Mouse (Mus musculus): ENCODE results near the gene Ninj1.

The Ninj1 gene

DNA sequence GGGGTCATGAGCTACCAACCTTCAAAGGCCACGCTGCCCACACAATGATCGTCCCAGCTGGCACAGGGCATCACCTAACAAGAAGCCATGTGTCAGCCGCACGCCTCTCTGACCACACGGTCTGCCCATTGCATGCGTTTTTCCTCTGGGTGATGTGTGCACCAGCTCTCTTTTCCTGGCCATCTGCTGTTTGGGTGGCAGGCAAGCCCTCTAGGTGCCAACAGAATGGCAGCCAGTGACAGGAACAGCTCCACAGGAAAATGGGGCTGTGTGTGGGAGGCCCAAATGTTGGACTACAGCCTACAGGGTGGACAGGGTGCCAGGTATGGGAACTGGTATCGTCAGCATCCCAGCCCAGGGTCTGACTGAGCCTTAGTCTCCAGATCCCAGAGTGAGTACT is 14.9 kb upstream of the Ninj1 start:
- no peak for DNase-seq (ENCODE audit: low read depth)

DNA sequence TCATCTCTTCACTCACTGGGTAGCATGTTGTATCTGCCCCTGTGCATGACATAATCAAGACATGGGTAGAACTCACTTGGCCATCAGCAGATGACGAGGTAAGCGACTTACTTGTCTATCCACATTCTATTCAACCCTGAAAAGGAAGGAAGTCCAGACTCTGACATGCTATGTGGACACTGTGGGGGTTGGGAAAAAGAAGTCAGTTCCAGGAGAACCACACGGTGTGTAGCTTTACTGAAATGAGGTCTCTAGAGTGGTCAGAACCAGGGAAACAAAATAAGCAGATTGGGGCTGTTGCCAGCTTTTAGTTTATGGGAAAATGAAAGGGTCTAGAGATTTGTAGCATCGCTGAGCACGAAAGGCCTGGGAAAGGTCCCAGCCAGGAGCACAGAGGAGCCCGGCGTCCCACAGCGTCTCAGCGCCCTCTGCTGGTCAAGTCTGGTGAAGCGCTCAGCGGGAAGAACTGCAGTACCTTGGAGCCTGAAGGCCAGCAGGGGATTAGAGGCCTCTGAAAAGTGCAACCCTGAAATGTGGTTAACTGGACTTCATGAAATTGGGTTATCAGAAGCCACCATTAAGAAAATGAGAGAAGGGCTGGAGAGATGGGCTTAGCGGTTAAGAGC is 14.2 kb upstream of the Ninj1 start:
- peak; percentile 83 for DNase-seq (ENCODE audit: low read depth)

DNA sequence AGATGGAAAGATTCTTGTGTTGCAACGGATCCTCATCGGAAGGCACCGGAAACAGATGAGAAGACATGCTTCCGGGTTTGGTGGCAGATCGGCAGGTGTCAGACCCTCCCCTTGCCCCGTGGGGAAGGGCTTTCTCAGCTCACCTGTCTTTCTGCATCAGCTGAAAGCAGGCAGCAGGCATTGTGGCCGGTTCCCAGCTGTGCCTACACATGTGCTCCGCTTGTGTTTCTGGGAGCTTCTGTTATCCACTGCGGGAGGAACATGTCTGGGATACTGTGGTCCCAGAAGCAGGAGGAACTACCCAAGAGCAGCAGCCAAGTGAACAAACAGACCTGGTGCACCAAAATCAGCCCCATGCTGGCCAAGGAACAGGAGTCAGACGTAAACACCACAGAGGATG is 11.8 kb upstream of the Ninj1 start:
- DNase-seq (ENCODE audit: low read depth), result no peak

DNA sequence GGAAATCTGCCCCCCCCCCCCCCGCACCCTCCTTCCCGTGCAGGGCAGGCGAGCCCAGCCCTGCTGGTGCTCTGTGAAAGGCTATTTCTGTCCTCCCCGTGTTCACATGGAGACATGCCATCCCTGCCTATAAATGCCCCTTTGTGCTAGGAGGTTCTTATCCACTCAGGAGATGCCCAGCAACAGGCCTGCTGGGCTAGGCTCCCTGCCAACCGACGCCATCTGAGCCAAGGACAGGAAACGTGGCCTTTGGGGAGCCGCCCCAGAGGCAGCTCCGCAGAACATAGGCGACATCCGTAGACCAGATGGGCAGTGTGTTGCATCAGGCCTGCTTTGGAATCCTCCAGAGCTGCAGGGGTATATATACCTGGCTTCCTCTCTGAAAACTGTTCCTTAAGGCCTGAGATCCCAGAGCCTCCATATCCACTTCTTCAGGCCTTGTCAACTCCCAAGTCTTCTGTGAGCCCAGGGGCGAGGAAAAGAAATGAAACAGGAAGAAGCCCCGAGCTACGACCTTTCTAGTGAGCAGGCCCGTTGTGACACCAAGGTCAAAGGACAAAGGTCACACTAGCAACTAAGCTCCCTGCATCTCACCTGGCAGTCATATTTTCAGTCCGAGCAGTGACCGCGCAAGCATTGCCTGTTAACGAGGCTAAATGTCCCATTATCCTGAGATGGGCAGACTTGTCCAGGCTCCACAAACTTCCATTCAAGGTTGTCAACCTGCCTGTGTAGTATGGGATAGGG is 8.3 kb upstream of the Ninj1 start:
- DNase-seq (ENCODE audit: low read depth), result no peak

DNA sequence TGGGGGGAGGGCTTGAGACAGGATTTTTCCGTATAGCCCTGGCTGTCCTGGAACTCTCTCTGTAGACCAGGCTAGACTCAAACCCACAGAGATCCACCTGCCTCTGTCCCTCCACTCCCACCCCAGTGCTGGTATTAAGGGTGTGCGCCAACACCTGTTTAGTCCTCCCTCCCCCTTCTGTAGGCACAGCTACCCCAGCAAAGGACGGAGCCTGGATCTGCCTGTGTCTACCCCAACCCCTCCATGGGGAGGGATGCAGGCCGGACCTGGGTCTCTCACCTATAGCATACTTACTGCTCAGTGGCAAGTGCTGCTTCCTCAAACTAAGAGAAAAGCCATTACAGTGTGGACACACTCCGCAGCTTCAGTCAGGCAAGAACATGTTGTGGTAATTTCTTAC is 7.0 kb upstream of the Ninj1 start:
- DNase-seq (ENCODE audit: low read depth), result no peak

DNA sequence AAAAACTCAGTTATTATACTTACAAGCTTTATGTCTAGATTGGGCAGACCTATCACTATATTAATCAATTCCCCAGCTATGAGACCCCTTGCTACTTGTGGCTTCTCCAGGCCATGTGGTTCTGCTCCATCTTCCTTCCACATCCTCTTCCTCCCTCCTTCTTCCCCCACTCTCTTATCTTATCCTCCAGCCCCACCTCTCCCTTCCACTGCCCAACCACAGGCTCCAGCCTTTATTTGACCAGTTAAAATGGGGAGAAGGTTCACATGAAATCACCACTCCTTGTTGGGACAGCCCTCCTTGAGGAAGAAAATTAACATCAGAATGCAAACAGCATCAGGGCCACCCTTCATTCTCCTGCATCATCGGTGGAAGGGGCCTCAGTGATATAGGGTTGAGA is 6.6 kb upstream of the Ninj1 start:
- DNase-seq (ENCODE audit: low read depth), result no peak

DNA sequence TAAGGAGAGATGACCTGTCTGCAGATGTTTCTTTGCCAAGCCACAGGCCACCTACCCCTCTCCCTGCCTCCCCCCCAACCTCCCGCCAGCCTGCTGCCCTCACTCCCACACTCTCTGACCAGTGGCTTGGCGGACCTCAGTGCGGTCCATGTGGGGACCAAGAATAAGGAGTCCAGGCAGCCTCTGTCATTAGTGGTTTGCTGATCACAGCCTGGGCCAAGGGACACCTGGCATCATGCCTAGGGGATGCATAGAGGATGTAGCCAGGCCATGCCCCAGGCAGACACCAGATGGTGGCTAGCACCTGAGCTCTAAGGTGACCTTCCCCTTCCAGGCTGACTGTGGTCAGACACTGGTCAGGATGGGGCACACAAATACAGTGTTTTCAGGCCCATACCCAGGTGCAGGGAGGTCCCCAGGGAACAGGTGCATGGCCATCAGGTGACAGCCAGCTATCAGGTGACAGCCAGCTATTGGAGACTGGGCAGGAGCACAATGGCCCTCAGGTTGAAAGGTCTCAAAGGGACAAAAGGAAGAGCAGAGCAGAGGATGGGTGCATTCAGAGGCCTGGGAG is 5.8 kb upstream of the Ninj1 start:
- DNase-seq (ENCODE audit: low read depth), result no peak

DNA sequence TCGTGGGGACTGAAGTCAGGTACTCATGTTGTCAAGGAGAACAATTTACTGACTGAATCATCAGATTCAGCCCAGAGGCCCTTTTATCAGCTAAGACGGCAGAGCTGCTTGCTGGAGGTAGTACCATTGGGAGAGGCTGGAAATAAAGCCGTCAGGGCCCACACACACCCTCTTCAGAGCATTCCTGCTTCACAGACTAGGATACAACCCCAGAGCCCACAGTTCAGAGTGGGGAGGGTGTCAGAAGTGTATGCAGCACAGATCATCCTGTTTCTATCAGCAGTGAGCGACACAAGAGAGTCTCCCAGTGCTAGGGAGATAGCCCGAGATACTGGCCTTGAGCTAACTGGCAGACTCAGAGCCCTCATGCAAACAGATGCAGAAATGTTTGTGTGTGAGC is 4.1 kb upstream of the Ninj1 start:
- no peak for DNase-seq (ENCODE audit: low read depth)

DNA sequence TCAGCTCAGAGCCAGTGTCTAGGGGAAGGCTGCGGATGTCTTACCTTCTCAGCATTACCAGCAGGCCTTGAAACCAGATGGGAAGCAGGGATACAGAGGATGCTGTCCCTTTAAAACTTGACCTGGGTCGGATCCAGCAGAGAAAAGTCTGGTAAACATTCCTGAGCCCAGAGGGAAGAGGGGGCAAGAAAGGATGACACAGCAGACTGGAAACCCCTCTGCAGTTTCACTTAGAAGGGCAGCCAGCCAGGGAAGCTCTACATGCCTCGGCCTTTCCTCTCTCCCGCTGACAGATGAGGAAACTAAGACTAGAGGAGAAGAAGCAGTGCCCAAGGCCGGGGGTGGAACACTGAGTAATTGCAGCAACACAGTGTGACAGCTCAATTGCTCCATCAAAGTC is 3.6 kb upstream of the Ninj1 start:
- DNase-seq (ENCODE audit: low read depth), result no peak

DNA sequence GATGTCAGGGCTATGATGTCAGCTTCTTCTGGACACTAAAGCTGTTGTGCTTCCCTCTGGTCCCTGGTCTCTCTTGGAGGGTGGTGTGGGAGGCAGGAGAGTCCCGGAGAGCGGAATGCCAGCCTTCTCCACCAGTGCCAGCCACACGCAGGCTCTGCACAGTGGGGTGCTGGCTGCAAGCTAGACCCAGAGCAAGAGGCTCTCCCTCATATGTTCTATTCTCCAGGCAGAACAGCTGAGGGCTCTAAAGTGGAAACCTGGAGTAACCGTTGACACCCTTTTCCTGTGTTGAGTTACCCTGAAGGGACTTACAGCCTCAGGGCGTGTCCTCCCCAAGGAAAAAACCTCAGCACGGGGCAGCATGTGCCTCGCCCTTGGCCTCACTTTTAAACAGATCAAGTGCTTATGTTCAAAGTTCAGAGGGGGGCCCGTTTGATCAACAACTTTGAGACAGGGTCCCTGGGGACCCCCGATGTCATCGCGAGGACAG is 442 bp upstream of the Ninj1 start:
- DNase-seq (ENCODE audit: low read depth), result no peak

DNA sequence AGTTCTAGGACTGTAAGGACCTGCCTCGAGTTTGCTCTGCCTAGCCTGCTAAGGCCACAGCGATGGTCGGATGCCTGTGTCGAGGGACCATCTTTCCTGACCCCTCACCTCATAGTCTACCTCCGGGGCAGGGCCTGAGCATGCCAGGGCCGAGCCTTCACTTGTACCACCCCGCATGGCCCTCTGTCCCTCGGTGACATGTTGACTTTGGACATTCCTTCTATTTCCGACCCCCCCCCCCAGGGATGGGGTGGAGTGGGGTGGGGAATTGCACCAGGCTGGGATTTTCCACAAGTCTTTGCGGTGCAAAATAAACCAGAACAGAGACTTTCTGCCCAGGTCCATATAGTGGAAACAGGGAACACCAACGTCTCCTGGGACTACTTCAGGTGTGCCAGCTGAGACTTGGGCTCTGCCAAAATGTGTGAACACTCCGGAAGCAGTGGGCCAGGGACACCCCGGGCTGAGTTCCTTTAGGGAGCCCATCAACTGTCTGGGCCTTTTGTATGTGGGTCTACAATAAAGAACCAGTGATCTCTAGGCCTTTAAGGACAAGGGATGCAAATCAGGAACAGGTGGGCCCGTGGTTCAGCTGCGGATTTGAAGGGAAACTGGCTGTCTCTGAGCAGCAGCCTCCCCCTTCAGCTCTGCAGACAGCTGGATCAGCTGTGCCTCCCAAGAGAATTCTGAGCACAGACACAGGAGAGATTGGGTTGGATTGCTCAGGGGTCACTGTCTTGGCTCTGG is 1.1 kb downstream of the Ninj1 start:
- DNase-seq (ENCODE audit: low read depth), result no peak

DNA sequence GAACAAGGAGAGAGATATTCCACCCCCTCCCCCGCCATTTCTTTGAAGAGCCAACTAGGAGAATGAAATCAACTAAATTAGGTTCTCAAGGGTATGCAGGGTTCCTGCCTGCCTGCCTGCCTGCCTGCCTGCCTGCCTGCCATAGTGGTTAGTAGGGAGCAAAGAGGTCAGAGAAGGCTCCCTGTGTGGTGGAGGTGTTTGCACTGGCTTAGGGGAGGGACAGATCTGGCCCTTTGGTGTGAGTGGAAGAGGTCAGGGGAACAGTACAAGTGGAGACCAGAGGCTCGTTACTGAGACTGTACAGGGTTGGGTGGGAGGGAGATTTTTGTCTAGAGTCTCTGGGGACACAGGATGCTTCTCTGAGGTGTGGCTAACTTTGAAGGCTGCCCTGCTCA is 1.7 kb downstream of the Ninj1 start:
- no peak for DNase-seq (ENCODE audit: low read depth)

DNA sequence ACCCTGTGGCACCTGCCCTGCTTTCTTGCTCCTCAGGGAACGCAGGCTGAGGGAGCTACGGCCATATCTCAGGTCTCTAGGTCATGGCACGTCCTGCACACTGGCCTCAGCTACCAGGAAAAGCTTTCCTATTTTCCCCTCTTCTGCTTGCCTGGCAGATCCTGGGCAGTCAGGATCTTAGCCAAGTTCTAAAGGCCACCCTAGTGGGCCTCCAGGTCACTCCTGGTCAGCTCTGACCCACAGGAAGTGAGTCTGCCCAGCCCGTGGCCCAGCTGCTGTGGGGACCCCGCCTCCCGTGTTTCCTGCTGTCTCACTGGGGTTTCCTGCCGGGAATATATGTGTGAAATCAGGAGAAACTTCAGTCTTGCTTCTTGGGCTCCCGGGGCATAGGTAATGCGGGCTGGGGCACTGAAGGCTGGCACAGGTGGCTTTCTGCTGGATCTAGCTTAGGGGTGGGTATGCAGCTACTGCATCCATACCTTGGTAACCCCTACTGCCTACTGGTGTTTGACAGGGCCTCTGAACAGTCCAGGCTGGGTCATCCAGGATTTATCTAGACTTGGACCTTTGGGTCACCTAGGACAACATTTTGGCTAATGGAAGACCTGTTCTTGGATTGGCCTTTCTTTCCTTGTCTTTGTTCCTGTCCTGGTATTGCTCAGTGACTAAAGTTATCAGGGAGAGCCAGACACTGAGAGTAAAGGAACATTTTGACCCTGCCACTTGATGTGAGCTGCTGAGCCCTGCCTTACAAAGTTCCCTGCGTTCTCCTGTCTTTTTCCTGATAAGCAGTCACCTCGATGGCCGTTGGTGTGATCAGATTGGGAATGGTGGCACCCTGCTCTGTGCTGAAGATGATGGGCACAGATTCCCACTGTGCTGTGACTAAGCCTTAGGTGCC is 2.9 kb downstream of the Ninj1 start:
- no peak for DNase-seq (ENCODE audit: low read depth)

DNA sequence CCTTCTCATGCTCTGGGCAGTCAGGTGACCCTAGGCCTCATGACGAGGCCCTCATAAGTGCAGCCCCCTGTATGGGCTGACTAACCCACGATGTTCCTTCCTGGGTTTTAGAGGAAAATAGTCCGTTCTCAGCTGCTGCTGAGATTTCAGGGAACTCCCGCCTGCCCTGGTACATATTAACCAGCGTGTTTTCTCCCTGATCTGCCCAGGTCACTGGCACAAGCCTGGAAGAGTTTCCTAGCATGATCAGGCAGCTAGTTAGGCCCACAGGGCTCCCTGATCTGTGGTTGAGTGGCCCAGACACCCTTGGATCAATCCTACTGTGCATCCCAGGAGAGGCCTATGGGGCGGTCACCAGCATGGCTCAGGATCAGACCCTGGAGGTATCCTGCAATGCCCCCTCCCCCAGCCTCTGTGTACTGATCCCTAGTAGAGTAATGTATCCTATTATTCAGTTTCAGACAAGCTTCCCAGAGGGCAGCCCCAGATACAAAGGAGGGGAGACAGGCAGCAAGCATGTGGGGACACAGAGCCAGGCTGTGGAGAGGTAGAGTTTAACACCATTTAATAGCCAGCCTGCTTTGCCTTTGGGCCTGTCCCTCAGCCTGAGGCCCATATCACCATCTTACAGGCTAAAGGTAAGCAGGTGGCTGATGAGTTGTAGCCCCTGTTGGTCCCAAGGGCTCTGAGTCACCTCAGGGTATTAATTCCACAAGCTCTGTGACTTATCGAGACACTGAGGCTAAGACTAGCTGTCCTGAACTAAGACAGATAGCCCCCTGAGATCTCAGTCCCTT is 3.8 kb downstream of the Ninj1 start:
- DNase-seq (ENCODE audit: low read depth), result no peak

DNA sequence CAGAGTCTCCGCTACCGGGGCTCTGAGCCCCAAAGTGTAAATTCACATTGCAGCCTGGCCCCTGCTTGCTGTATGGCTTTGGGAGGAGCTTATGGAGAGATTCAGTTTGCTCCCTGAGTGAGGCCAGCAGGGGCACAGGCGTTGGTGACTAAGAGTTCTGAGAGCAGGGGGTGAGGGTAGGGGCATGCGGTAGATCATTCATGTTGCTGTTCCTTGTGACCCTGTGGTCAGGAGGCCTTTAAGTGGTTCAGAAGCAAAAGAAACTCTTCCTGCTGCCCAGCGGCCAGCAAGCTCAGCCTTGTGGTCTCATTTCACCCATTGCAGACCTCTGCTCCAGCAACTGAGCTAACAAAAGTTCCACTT is 4.4 kb downstream of the Ninj1 start:
- no peak for DNase-seq (ENCODE audit: low read depth)

DNA sequence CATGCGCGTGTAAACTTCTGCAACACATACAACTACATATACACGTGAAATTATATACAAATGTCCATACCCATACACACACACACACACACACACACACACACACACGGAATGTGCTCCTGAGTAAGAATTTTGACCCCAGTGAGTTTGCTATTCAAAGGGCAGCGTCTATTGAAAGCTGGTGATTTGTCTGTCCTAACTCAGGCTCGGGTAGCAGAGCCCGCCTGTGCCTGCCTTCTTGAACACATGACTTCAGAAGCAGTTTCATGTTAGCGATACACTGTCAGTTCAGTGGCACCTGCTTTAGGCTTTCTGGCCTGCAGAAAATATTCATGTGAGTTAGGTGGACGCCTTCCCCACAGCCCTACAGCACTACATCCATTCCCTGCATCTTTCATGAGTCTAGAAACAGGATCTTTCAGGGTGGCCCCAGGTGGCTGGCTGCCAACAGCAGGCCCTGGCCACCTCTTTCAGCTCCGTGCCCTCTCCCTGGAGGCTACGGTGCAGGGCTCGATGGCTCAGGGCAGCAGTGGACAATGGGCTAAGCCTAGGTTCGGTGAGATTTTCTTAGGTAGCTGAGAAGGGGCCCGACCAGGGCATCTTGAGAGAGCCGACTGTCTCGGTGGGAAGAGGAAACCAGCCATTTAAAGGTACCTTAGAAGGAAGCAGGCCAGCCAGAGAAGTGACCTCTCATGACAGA is 5.0 kb downstream of the Ninj1 start:
- no peak for DNase-seq (ENCODE audit: low read depth)

DNA sequence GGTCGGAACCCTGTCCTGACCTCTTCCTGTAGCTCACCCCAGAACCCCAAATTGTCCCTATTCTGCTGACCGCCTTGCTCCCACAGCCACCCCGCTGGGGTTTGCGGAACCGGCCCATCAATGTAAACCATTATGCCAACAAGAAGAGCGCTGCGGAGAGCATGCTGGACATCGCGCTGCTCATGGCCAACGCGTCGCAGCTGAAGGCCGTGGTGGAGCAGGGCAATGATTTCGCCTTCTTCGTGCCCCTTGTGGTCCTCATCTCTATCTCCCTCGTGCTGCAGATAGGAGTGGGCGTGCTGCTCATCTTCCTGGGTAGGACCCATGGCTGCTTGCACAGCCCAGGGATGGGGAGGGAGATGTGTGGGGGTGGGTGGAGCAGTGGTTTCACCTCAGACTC is 6.4 kb downstream of the Ninj1 start:
- DNase-seq (ENCODE audit: low read depth), result no peak

DNA sequence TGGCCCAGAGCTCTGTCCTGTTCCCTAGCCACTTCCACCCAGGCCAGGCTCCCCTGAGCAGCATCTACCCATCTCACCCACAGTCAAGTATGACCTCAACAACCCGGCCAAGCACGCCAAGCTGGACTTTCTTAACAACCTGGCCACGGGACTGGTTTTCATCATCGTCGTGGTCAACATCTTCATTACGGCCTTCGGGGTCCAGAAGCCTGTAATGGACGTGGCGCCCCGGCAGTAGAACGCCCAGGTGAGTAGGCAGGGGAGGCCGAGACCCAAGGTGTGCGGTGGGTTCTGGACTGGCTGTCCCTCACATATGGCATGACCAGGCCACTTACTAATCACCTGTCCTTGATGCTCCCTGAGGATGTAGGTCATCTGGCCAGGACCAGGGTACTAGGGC is 7.5 kb downstream of the Ninj1 start:
- DNase-seq (ENCODE audit: low read depth), result no peak

DNA sequence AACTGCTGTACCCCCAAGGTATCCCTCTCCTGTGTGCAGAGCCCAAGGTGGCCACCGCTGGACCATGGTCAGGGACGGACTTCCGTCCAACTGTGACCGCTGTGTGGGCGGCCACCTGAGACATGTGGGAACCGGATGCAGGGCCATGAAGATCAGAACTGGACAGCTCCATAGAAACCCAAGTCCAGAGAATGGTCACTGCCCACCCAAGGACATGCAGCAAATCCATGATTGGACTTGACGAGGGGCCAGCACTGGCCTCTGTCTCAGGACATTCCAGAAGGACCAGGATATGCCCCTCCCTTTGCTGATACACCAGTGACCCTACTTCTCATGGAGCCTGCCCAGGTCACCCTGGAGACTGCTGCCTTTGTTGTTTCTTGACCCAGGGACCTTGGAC is 8.4 kb downstream of the Ninj1 start:
- no peak for DNase-seq (ENCODE audit: low read depth)

DNA sequence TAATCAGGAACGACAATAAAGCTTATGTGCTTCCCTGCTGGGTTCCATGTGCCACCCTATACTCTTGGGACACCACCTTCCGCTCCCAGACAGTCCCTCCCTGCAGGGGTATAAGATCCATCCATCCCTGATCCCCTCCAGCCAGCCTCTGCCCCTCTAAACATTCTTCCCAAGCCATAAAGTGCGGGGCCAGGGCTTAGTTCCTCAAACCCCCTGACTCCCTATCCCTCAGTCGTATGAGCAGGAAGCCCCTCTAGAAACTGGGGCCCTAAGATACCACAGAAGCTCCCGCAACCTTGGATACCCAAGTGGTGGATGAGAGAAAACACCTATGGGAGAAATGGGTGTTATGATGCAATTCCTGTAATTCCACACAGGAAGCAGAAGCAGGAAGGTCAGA is 8.9 kb downstream of the Ninj1 start:
- DNase-seq (ENCODE audit: low read depth), result no peak

DNA sequence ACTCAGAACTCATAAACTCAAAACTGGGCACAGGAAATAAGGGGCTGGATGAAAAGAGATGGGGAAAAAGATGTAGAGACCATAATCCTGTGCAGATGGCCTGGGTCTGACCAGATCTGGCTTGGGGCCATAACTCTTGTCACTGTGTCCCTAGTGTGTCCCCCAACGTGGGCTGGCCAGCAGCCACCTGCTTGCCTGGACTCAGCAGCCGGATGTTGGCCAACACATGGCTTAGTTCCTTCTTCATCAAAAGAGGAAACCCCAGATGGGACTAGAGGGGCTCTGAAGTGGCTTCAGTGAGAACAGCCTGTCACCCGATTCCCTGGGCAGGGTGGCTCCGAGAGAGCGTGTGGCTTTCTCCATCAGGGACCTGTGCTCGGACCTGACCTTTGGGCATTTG is 9.5 kb downstream of the Ninj1 start:
- DNase-seq (ENCODE audit: low read depth), result no peak

Data from induced T-regulatory cell, adult 2 months (primary cell).